Mouse (Mus musculus): ENCODE results near the gene Gm13278. TPM values are rescaled to one million over a fixed set of nuclear protein-coding genes. Genes with fewer than 3 reads are reported as not detected.

The Gm13278 gene
- polyA plus RNA-seq, 1 experiment from 2014 or later, result not detected

DNA sequence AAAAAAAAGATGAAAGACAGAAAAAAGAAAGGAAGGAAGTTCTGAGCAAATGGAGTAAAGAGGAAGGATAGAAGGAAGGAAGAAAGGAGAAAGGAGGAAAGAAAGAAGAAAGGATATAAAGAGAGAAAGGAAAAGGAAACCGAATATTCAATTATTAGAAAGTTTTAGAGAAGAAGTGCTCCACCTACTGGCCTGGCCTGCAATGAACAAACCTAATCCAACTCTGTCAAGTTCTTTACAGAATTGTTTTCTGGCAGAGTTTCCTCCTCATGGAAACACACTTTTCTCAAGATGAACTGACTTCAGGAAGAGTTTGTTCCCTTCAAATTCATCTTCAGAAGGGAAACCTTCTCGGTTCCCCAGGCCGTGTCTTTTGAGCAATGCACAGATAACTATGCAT, 47.5 kb downstream of the Gm13278 start:
- Histone ChIP-seq H3K9me3 (ENCODE audit: control insufficient read depth, low read length) (no peaks in the 10 kb centered on the region), H3K36me3 (ENCODE audit: control insufficient read depth, insufficient read depth, low read length) (no peaks in the 10 kb centered on the region), H3K4me2 (ENCODE audit: low read depth, severe bottlenecking) (no peak overlapping the region), H3K4me1 (ENCODE audit: control insufficient read depth, insufficient read depth, low read length) (no peaks in the 10 kb centered on the region), H3K9ac (ENCODE audit: low read length) (no peak overlapping the region), H3K4me3 (ENCODE audit: low read depth, low read length) (no peak overlapping the region), H3K27ac (replicated peaks; ENCODE audit: low read depth, low read length) (no peak overlapping the region), H3K27me3 (ENCODE audit: control insufficient read depth, insufficient read depth, low read length) (no peaks in the 10 kb centered on the region)
- no peak for DNase-seq (ENCODE audit: low spot score)
- no peak for ATAC-seq (ENCODE audit: insufficient number of reproducible peaks, low FRiP score, low TSS enrichment, low read depth)
- WGBS, result 53% methylated on average over 3 of the region's 3 CpGs

DNA sequence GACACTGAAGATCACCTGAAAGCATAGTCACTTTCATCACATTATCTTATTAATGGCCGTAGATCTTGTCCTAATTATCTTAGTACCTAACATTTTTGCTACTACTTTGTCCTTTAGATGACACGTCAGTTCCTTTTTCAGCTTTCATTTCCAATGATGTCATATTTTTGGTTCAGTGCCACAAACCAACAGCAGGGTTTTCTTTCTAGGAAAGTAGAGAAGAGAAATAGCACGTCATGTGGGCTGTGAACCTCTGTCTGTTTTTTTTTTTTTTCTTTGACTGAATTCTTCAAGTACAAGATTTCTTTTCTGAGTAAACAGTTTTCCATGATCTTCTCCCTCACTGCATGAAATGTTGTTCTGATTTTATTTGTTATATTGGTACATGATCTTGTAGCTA, 48.7 kb downstream of the Gm13278 start:
- WGBS, result 82% methylated on average over 3 of the region's 3 CpGs
- Histone ChIP-seq H3K9me3 (ENCODE audit: control insufficient read depth, low read length) (no peaks in the 10 kb centered on the region), H3K4me3 (ENCODE audit: low read depth, low read length) (no peak overlapping the region), H3K36me3 (ENCODE audit: control insufficient read depth, insufficient read depth, low read length) (no peaks in the 10 kb centered on the region), H3K4me2 (ENCODE audit: low read depth, severe bottlenecking) (no peak overlapping the region), H3K27me3 (ENCODE audit: control insufficient read depth, insufficient read depth, low read length) (no peaks in the 10 kb centered on the region), H3K4me1 (ENCODE audit: control insufficient read depth, insufficient read depth, low read length) (no peaks in the 10 kb centered on the region), H3K9ac (ENCODE audit: low read length) (no peak overlapping the region), H3K27ac (replicated peaks; ENCODE audit: low read depth, low read length) (no peak overlapping the region)
- ATAC-seq (ENCODE audit: insufficient number of reproducible peaks, low FRiP score, low TSS enrichment, low read depth), result no peak
- DNase-seq (ENCODE audit: low spot score), result no peak

DNA sequence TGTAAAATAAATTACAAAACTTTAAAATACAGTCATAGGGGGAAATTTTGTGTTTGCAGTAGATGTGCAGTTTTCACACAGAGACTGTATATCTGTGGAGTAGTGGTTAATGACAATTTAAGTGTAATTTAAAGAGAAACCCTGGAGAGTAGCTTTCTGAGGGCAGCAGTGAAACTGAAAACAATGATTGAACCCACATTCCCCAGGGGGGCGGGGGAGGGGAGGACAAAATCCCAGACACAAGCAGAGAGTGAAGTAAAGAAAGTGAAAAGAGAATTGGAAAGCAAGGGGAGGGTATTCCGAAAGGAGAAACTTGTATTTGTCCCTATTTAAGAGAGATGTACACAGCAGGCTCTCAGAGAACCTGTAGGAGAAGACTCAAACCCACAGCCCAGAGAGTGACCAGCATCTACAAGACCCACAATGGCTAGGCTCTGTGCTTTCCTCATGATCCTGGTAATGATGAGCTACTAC, 50.1 kb downstream of the Gm13278 start, which contains the start of gene Ifna4:
TSS of gene Ifna4 (plus strand) at position 424 of the 474 bp plus-strand sequence.
- no peak for ATAC-seq (ENCODE audit: insufficient number of reproducible peaks, low FRiP score, low TSS enrichment, low read depth)
- Histone ChIP-seq H3K9ac (ENCODE audit: low read length) (no peak within 1 kb of the TSS), H3K4me1 (ENCODE audit: control insufficient read depth, insufficient read depth, low read length) (no peaks in the 10 kb centered on the region), H3K36me3 (ENCODE audit: control insufficient read depth, insufficient read depth, low read length) (no peaks in the 10 kb centered on the region), H3K4me2 (ENCODE audit: low read depth, severe bottlenecking) (no peak within 1 kb of the TSS), H3K27ac (replicated peaks; ENCODE audit: low read depth, low read length) (no peak within 1 kb of the TSS), H3K9me3 (ENCODE audit: control insufficient read depth, low read length) (no peaks in the 10 kb centered on the region), H3K4me3 (ENCODE audit: low read depth, low read length) (no peak within 1 kb of the TSS), H3K27me3 (ENCODE audit: control insufficient read depth, insufficient read depth, low read length) (no peaks in the 10 kb centered on the region)
- no peak for DNase-seq (ENCODE audit: low spot score)
- 64% methylated on average over 2 of the region's 2 CpGs for WGBS

Other genes with a start within 250 kb of the Gm13278 start
- not detected in 2 replicates for gene Ifna15, start 233.3 kb upstream of the Gm13278 start, polyA plus RNA-seq (2014; fragmentation: Nextera tagmentation; extraction: Ambion mirVana)
- gene Ifna14, start 219.8 kb upstream of the Gm13278 start, polyA plus RNA-seq (2014; fragmentation: Nextera tagmentation; extraction: Ambion mirVana), result not detected in 2 replicates
- gene Ifna9, start 199.2 kb upstream of the Gm13278 start, polyA plus RNA-seq (2014; fragmentation: Nextera tagmentation; extraction: Ambion mirVana), result not detected in 2 replicates
- not detected in 2 replicates for gene Ifna12, start 188.2 kb upstream of the Gm13278 start, polyA plus RNA-seq (2014; fragmentation: Nextera tagmentation; extraction: Ambion mirVana)
- gene C87499, start 157.1 kb upstream of the Gm13278 start, polyA plus RNA-seq (2014; fragmentation: Nextera tagmentation; extraction: Ambion mirVana), result not detected in 2 replicates
- not detected in 2 replicates for gene Ifna13, start 147.1 kb upstream of the Gm13278 start, polyA plus RNA-seq (2014; fragmentation: Nextera tagmentation; extraction: Ambion mirVana)
- gene Ifna16, start 114.6 kb upstream of the Gm13278 start, polyA plus RNA-seq (2014; fragmentation: Nextera tagmentation; extraction: Ambion mirVana), result not detected in 2 replicates
- not detected in 2 replicates for gene Ifna2, start 107.6 kb upstream of the Gm13278 start, polyA plus RNA-seq (2014; fragmentation: Nextera tagmentation; extraction: Ambion mirVana)
- gene Ifnab, start 100.2 kb upstream of the Gm13278 start, polyA plus RNA-seq (2014; fragmentation: Nextera tagmentation; extraction: Ambion mirVana), result not detected in 2 replicates
- 0.81 and 1.5 TPM in 2 replicates for gene Gm26566, start 69.7 kb upstream of the Gm13278 start, polyA plus RNA-seq (2014; fragmentation: Nextera tagmentation; extraction: Ambion mirVana)
- gene Klhl9, start 69.1 kb upstream of the Gm13278 start, polyA plus RNA-seq (2014; fragmentation: Nextera tagmentation; extraction: Ambion mirVana), result 139 and 140 TPM in 2 replicates
- gene Gm13271, start 36.7 kb upstream of the Gm13278 start, polyA plus RNA-seq (2014; fragmentation: Nextera tagmentation; extraction: Ambion mirVana), result not detected in 2 replicates
- gene Gm13283, start 31.4 kb upstream of the Gm13278 start, polyA plus RNA-seq (2014; fragmentation: Nextera tagmentation; extraction: Ambion mirVana), result 0.13 TPM in 1 of 2 replicates, not detected in the other
- gene Gm13290, start 17.7 kb upstream of the Gm13278 start, polyA plus RNA-seq (2014; fragmentation: Nextera tagmentation; extraction: Ambion mirVana), result 0.38 TPM in 1 of 2 replicates, not detected in the other
- gene Gm13289, start 14.6 kb upstream of the Gm13278 start, polyA plus RNA-seq (2014; fragmentation: Nextera tagmentation; extraction: Ambion mirVana), result not detected in 2 replicates
- not detected in 2 replicates for gene Gm13272, start 11.7 kb upstream of the Gm13278 start, polyA plus RNA-seq (2014; fragmentation: Nextera tagmentation; extraction: Ambion mirVana)
- gene Ifnz, start 9.4 kb upstream of the Gm13278 start, polyA plus RNA-seq (2014; fragmentation: Nextera tagmentation; extraction: Ambion mirVana), result not detected in 2 replicates
- not detected in 2 replicates for gene Gm13276, start 5.8 kb upstream of the Gm13278 start, polyA plus RNA-seq (2014; fragmentation: Nextera tagmentation; extraction: Ambion mirVana)
- gene Gm13277, start 2.9 kb upstream of the Gm13278 start, polyA plus RNA-seq (2014; fragmentation: Nextera tagmentation; extraction: Ambion mirVana), result not detected in 2 replicates
- gene Gm13275, start 2.9 kb downstream of the Gm13278 start, polyA plus RNA-seq (2014; fragmentation: Nextera tagmentation; extraction: Ambion mirVana), result not detected in 2 replicates
- not detected in 2 replicates for gene Gm13279, start 5.8 kb downstream of the Gm13278 start, polyA plus RNA-seq (2014; fragmentation: Nextera tagmentation; extraction: Ambion mirVana)
- gene Gm13285, start 8.1 kb downstream of the Gm13278 start, polyA plus RNA-seq (2014; fragmentation: Nextera tagmentation; extraction: Ambion mirVana), result 1.1 and 1.4 TPM in 2 replicates
- gene Gm13287, start 11.7 kb downstream of the Gm13278 start, polyA plus RNA-seq (2014; fragmentation: Nextera tagmentation; extraction: Ambion mirVana), result not detected in 2 replicates
- gene Gm13288, start 14.0 kb downstream of the Gm13278 start, polyA plus RNA-seq (2014; fragmentation: Nextera tagmentation; extraction: Ambion mirVana), result not detected in 2 replicates
- gene Ifna7, start 24.7 kb downstream of the Gm13278 start, polyA plus RNA-seq (2014; fragmentation: Nextera tagmentation; extraction: Ambion mirVana), result not detected in 2 replicates
- not detected in 2 replicates for gene Ifna11, start 28.4 kb downstream of the Gm13278 start, polyA plus RNA-seq (2014; fragmentation: Nextera tagmentation; extraction: Ambion mirVana)
- not detected in 2 replicates for gene Ifna6, start 35.9 kb downstream of the Gm13278 start, polyA plus RNA-seq (2014; fragmentation: Nextera tagmentation; extraction: Ambion mirVana)
- gene Ifna5, start 44.0 kb downstream of the Gm13278 start, polyA plus RNA-seq (2014; fragmentation: Nextera tagmentation; extraction: Ambion mirVana), result not detected in 2 replicates
- not detected in 2 replicates for gene Ifna4, start 50.3 kb downstream of the Gm13278 start, polyA plus RNA-seq (2014; fragmentation: Nextera tagmentation; extraction: Ambion mirVana)
- gene Ifna1, start 58.5 kb downstream of the Gm13278 start, polyA plus RNA-seq (2014; fragmentation: Nextera tagmentation; extraction: Ambion mirVana), result not detected in 2 replicates
- not detected in 2 replicates for gene Ifne, start 88.7 kb downstream of the Gm13278 start, polyA plus RNA-seq (2014; fragmentation: Nextera tagmentation; extraction: Ambion mirVana)